Mouse (Mus musculus): ENCODE data around the gene Arhgap35.

GRCm38 (mm10) chr7:16473847-16474246, 140.9 kb downstream of the Arhgap35 start:
- TF ChIP-seq CTCF (IDR thresholded peaks at IDR 0.05; ENCODE audit: borderline replicate concordance, control insufficient read depth, extremely low read depth, insufficient read depth, low read length, poor library complexity) = no peak
- TF ChIP-seq POLR2A (IDR thresholded peaks at IDR 0.05; ENCODE audit: control insufficient read depth, extremely low read depth, insufficient read depth, low read length, poor library complexity) = no peak

Measured in thymus, adult 2 months (tissue).